Mouse (Mus musculus) cerebellum, postnatal 14 days (tissue): ENCODE data around the gene Mfsd10.
A peak's percentile ranks its signal among the peaks of the same experiment; 100 is the strongest.

ENCODE experiments used
- DNase-seq, 2 experiments: peaks; one replicate each; pipeline ENCODE4 v3.0.0; 2021; ENCODE audit warnings: mixed read lengths in 2 of 2

Mfsd10 gene

GRCm38 (mm10) chr5:34636481-34637287 lies at the start of gene Mfsd10:
TSS of gene Mfsd10 (minus strand) at chr5:34637212.
- DNase-seq: peak; percentile 84 to 85

GRCm38 (mm10) chr5:34670280-34670679 lies 33.3 kb upstream of the Mfsd10 start:
- DNase-seq: no peak

- no peak for DNase-seq
Observed at GRCm38 (mm10) chr5:34669493-34669892, 32.5 kb upstream of the Mfsd10 start.

DNA sequence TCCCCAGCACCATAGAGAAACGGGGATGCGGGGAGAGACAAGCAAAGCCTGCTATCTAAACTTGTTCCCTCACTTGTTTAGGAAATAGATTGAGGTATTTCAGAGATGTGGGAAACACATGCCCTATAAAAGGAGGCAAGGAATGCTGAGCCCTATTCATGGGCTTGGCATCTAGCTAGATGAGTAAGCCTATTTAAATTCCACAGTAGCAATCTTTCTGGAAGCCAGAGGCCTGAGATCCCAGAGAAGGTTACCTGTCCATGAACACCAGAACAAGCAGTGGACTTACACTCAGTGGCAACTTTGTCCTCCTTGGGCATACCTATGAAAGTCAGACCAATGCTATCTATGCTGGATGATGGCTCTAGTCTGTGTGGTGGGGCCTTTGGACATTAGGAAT lies 26.2 kb upstream of the Mfsd10 start:
- DNase-seq: no peak

DNA sequence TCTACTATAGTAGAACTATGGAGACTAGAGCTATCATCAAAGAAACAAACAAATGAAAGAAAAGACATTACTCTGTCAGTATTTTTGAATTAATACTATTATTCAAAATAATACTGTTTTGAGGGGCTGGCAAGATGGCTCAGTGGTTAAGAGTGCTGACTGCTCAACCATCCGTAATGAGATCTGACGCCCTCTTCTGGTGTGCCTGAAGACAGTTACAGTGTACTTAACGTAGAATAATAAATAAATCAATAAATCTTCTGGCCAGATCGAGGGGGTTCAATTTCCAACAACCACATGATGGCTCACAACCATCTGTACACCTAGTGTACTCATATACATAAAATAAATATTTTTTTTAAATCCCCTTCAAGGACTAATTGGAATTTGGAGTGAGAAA lies 24.9 kb upstream of the Mfsd10 start:
- no peak for DNase-seq

GRCm38 (mm10) chr5:34660591-34661130 lies 23.6 kb upstream of the Mfsd10 start:
- DNase-seq: no peak

- DNase-seq: peak; percentile 99 to 100
Observed at GRCm38 (mm10) chr5:34659686-34660590, 22.9 kb upstream of the Mfsd10 start, which contains the start of the genes Nop14 and Grk4. TSS of gene Nop14 (minus strand) at chr5:34660148. TSS of gene Grk4 (plus strand) at chr5:34660379.

GRCm38 (mm10) chr5:34657556-34657955 lies 20.5 kb upstream of the Mfsd10 start:
- no peak for DNase-seq

DNA sequence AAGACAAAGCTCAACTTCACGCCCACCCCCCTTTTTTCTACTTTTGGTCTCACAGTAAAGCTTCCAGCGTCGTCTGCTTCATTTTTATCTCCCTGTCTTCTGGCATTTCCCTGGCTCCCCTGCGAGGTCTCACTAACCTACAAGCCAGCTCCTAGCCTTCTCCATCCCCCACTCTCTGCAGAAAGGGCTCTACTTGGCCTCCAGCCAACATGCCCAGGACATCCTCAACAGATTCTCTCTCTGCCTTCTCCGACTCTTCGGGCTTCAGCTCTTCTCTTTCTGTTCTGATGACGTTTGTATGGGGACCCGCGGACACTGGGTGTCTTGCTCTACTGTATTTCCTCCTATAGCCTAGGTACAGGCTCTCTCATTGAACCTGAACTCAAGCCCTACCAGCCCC lies 17.9 kb upstream of the Mfsd10 start:
- DNase-seq: peak in 1 of 2 experiments; percentile 39

GRCm38 (mm10) chr5:34652961-34653360 lies 15.9 kb upstream of the Mfsd10 start:
- no peak for DNase-seq

DNA sequence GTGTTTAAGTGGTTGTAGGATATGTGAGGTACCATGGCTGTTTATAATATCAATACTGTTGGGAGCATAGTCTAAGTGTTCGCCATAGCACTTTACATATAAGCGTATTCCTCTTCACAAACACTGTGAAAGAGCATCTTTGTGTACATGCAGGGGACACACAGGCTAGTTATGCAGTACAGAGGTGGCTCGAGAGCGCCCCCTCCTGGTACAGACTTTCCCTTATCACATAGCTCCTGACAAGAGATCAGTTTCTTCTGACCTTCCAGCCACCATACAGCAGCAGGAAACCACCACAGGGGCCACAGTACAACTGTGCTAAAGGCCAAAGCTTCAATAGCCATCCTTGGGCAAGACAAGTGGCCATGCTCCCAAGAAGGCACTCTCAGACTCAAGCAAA lies 10.6 kb upstream of the Mfsd10 start:
- peak; percentile 73 to 83 for DNase-seq

- DNase-seq: peak; percentile 69
Observed at GRCm38 (mm10) chr5:34642932-34643331, 5.9 kb upstream of the Mfsd10 start.

GRCm38 (mm10) chr5:34641991-34642390 lies 5.0 kb upstream of the Mfsd10 start:
- DNase-seq: no peak

DNA sequence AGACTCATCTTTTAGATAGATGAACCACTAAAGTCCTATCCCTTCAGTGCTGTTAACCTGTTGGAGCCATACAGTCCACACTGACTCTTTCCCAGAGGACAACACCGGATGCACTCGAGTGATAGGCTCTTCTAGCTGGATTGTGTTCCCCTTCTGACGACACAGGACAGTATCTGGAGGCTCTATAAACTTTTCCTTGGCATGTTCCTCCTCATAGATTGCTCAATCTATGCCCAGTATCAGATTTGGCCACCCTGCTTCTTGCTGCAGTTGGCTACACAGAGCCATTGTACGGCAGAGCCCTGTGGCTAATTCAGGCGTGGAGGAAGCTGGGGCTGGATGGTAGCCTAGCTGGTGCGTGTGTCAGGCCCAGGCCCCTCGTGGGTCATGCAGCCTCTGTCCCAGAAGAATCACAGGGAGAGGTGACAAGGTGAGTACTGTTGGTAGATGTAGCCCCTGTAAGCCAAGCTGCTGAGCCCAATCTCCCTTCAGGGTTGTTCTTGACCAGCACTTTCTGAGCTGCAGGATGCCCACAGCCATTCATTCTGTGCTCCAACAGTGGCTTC lies 662 bp upstream of the Mfsd10 start:
- DNase-seq: no peak

GRCm38 (mm10) chr5:34635665-34636192 lies 1.3 kb downstream of the Mfsd10 start:
- peak; percentile 27 to 43 for DNase-seq

DNA sequence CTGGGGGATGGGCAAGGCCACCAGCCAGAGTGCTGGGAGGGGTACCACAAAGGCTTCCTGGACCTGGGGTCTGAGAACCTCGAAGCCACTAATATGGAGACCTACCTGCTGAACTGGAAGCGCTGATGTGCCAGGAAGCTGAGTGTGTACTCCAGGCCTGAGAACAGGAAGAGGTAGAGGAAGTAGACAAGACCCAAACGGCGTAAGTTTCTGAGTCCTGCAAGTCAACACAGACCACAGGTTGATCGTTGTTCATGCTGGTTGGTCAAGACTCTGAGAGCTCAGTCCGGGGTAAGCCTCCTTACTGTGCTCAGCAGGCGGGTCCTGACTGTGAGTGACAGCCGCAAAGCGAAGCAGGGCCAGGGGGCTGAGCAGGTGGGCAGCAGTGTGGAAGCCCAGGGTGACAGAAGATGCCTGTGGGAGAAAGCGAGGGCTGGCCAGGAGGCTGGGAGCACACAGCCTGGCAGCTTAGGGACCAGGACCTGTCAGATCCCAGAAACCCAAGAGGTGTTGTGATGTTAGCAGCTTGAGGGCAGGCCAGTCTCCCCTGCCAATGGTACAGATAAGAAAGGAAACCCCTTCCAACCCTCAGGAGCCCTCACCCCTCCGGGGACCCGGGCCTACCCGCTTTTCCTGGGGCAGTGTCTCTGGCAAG lies 2.1 kb downstream of the Mfsd10 start:
- DNase-seq: peak; percentile 14 to 21

DNA sequence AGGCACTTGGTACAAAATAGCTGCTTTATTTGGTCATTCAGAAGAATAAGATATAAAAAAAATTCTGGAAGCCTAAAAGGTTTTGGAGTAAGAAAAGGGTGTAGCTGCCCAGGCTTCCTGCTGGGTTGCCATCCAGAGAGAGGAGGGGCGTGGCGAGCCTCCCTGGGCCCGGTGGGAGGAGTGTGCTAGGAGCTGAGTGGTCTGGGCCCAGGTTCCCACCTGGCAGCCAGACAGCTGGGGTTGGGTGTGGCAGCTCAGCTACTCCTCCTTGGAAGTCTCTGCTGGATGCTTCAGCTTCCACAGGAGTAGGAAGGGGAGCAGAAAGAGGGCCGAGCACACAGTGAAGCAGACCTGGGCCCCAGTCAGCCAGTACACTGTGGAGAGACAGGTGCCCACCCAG lies 3.4 kb downstream of the Mfsd10 start:
- DNase-seq: peak; percentile 21 to 31

- no peak for DNase-seq
Observed at GRCm38 (mm10) chr5:34632996-34633395, 4.0 kb downstream of the Mfsd10 start.

DNA sequence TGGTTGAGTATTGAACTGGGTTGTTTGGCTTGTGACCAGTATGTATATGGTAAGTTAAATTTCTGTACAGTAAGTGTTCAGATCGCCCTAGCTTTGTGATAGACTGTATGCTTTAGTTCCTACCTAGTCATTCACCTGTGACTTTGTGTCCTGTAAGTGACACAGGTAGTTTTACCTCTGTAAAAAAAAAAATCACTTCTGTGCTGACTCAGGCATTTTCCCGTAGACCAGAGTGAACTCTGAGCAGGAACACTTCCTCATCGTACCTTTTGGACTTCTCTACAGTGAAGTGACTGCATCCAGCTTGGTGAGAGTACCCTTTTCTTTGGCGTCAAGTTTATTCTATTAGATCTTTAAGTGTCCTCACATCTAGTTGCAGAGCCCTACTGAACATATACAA lies 27.0 kb downstream of the Mfsd10 start:
- no peak for DNase-seq

DNA sequence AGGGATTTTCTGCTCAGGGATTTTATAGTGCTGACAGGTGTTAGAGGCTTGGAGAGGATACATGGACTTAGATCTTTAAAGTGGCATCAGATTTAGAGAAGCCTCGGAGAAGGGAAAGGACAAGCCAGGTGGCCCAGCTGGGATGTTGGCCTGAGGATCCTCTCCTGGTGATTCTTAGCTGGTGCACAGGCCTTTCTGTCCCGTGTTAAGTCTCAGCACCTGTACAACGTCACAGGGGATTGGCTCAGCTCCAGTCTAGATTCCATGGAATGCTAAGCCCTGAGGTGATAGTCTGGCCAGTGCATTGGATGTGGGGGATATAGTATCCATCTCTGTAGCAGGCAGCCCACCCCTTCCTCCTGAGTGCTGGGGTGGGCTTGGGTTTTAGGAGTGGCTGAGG lies 28.8 kb downstream of the Mfsd10 start:
- peak; percentile 62 to 65 for DNase-seq

- DNase-seq: peak; percentile 53 to 54
Observed at GRCm38 (mm10) chr5:34607100-34607880, 29.7 kb downstream of the Mfsd10 start.
